Mouse (Mus musculus) stomach, postnatal 0 days (tissue): ENCODE measurements at regions not wholly inside any gene's neighbourhood (a gene's known extent, or its start where the extent isn't known, plus 50 kb on each side); places are given as distances from the start of the nearest gene placed in this dataset.
"Not testable (repeated sequence)": the region's sequence is repeated elsewhere in the genome, so short reads cannot be mapped to it uniquely, and the experiment has no call there.

Experiments
- ATAC-seq: fragments of 200-750 bp; cut with Nextera tagmentation; 2 replicates; pipeline ENCODE4 v1.8.0; 2017; ENCODE audit not compliant: low FRiP score, low TSS enrichment
- DNase-seq: peaks from one replicate; pipeline ENCODE4 v3.0.0-alpha.2; 2016; ENCODE audit warnings: low spot score
- H3K27ac ChIP-seq: fragments of 300-500 bp; sonication (generic); replicated peaks from 2 replicates; pipeline ENCODE4 v1.5.1; 2014; ENCODE audit warnings: mild to moderate bottlenecking, control low read depth
- H3K27me3 ChIP-seq: fragments of 300-500 bp; sonication (generic); 2 replicates; pipeline ENCODE4 v1.6.1; 2014; ENCODE audit warnings: low read length; ENCODE audit not compliant: control insufficient read depth, insufficient read depth
- H3K36me3 ChIP-seq: fragments of 300-500 bp; sonication (generic); 2 replicates; pipeline ENCODE4 v1.6.1; 2014; ENCODE audit warnings: low read length, mixed read lengths; ENCODE audit not compliant: control insufficient read depth, insufficient read depth
- H3K4me1 ChIP-seq: fragments of 300-500 bp; sonication (generic); replicated peaks from 2 replicates; pipeline ENCODE4 v1.6.1; 2014; ENCODE audit warnings: antibody characterized with exemption; ENCODE audit not compliant: control insufficient read depth, insufficient read depth
- H3K4me2 ChIP-seq: fragments of 300-500 bp; sonication (generic); replicated peaks from 2 replicates; pipeline ENCODE4 v1.6.1; 2014; ENCODE audit warnings: low read depth, mild to moderate bottlenecking, control low read depth, moderate library complexity
- H3K4me3 ChIP-seq: fragments of 300-500 bp; sonication (generic); 2 replicates; pipeline ENCODE4 v1.5.1; 2014; ENCODE audit warnings: low read depth, low read length, control low read depth
- H3K9ac ChIP-seq: fragments of 300-500 bp; sonication (generic); 2 replicates; pipeline ENCODE4 v1.6.1; 2014; ENCODE audit warnings: mild to moderate bottlenecking, low read length, control low read depth, mixed read lengths
- H3K9me3 ChIP-seq: fragments of 300-500 bp; sonication (generic); 2 replicates; pipeline ENCODE4 v1.6.1; 2016; ENCODE audit warnings: low read length; ENCODE audit not compliant: control insufficient read depth
- CTCF ChIP-seq: IDR thresholded peaks from 2 replicates; pipeline ENCODE4 v1.5.1; 2016; ENCODE audit warnings: antibody characterized with exemption, low read depth, mild to moderate bottlenecking, moderate library complexity
- EP300 ChIP-seq: optimal IDR thresholded peaks from 2 replicates; pipeline ENCODE3; 2016; ENCODE audit warnings: antibody characterized with exemption
- WGBS: fragments of 180-500 bp; shearing (Covaris S2); extraction: QIAGEN DNeasy Blood & Tissue Kit; methylation state at CpG from one replicate; pipeline ENCODE4 v1.1.7; 2014; 5-methylcytosine and 5-hydroxymethylcytosine counted together

DNA sequence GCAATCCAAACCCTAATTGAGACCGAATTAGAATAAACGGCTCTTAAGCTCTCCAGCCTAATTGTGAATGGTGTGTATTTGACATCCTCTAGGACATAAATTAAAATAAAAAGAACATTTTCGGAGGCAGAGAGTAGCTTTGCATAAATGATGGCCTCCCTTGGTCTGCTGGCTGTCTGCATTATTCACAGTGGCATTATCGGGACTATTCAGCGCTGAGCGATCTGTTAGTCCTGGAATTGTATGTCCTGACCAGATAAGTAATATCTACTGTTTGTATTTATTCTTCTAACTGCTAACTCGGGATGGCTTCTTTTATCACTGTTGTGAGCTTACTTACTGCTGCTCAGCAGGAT lies 299.6 kb downstream of the Chl1 start:
- no peak overlapping the region; the same call in 1 of the 2 replicates for H3K4me2 ChIP-seq
- TF ChIP-seq CTCF (no peak), EP300 (no peak)

DNA sequence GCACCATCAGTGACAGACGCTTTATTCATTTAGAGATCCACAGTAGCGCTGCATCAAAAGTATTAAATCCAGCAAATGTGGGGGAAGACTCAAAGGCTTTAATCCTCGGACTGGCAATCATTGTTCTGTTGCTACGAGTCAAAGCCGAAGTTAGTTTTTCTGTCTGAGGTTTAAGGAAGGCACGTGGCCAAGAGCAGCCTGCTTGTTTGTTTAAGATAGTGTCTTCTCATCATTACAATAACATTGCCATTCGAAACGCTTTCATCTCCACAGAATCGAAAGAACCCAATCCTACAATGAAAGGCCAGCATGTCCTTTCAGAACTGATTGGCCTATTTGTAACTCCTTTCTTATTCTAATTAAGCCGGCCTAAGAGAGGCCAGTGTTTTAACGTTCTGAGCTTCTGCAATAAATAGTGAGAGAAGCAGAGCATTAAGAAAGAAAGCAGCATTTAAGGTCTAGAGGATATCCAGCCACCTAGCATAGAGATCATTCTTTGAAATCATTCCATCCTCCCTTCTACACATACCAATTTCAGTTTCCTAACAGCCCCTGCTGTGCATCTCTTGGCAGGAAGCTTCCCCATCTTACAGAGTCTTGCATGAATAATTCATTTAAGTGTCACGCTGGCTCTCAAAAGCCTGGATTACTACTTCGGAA lies 300.1 kb downstream of the Chl1 start:
- no peaks in the 10 kb centered on the region for H3K9me3 ChIP-seq
- no peaks in the 10 kb centered on the region for H3K27me3 ChIP-seq
- DNase-seq, result no peak
- no peak for TF ChIP-seq CTCF
- TF ChIP-seq EP300, result no peak
- no peaks in the 10 kb centered on the region for H3K4me1 ChIP-seq
- no peak overlapping the region for H3K27ac ChIP-seq
- H3K36me3 ChIP-seq, result no peaks in the 10 kb centered on the region
- WGBS, result 4% methylated on average over 13 of the region's 13 CpGs
- no peak overlapping the region for H3K9ac ChIP-seq
- no peak overlapping the region for H3K4me3 ChIP-seq
- no peak for ATAC-seq
- no peak overlapping the region; the same call in 1 of the 2 replicates for H3K4me2 ChIP-seq

More for the DNA sequence above, 299.6 kb downstream of the Chl1 start:
- no peaks in the 10 kb centered on the region for H3K4me1 ChIP-seq
- H3K9ac ChIP-seq, result no peak overlapping the region
- no peaks in the 10 kb centered on the region for H3K27me3 ChIP-seq
- no peak overlapping the region for H3K4me3 ChIP-seq
- no peaks in the 10 kb centered on the region for H3K36me3 ChIP-seq
- 12% methylated on average over 7 of the region's 7 CpGs for WGBS
- ATAC-seq (no peak), DNase-seq (no peak)
- no peak overlapping the region for H3K27ac ChIP-seq
- no peaks in the 10 kb centered on the region for H3K9me3 ChIP-seq

DNA sequence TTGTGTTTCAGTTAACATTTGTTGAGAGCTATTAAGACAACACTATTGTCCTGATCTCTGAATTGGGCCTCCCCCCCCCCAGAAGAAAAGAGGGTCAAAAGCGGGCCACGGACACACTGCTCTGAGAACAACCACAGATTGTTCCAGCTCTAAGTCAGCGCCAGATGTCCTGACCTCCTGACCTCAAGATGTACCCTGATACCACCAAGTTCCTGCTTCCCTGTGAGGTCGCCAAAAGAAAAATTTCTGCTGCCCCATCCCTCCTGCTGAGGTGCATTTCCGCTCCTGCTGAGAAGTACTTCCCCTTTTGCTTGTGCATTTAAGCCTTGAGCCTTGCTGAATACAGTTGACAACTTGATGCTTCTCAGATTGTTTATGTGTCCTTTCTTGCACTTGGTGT lies 306.0 kb downstream of the Chl1 start:
- not testable (repeated sequence) for H3K27ac ChIP-seq, H3K9ac ChIP-seq, H3K4me2 ChIP-seq, H3K4me1 ChIP-seq, DNase-seq, H3K27me3 ChIP-seq, H3K36me3 ChIP-seq, H3K9me3 ChIP-seq, ATAC-seq, H3K4me3 ChIP-seq
- 78% methylated on average over 5 of the region's 5 CpGs for WGBS

DNA sequence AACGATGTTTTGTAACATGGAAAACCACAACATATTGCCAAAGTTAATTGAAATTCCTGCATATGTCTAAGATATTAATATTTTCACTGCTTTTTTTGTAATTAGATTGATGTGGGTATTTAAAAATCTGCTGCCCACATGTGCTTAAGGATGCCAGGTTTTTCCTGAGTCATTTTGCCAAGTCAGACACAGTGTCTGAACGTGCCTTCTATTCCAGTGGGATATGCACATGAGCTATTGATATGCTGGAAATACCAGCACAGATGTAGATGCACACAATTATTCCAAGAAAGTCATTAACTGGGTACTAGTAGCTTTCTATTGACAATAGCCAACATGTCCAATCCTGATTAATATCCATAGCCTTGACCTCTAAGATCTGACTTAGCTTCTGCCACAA lies 315.7 kb downstream of the Chl1 start:
- Histone ChIP-seq H3K9me3 (no peaks in the 10 kb centered on the region), H3K4me3 (no peak overlapping the region), H3K36me3 (no peaks in the 10 kb centered on the region), H3K9ac (no peak overlapping the region), H3K4me2 (no peak overlapping the region), H3K4me1 (no peaks in the 10 kb centered on the region), H3K27ac (no peak overlapping the region), H3K27me3 (no peaks in the 10 kb centered on the region)
- WGBS, result 71% methylated on average over 2 of the region's 2 CpGs
- ATAC-seq, result no peak
- no peak for DNase-seq
- TF ChIP-seq EP300, result no peak
- no peak for TF ChIP-seq CTCF

DNA sequence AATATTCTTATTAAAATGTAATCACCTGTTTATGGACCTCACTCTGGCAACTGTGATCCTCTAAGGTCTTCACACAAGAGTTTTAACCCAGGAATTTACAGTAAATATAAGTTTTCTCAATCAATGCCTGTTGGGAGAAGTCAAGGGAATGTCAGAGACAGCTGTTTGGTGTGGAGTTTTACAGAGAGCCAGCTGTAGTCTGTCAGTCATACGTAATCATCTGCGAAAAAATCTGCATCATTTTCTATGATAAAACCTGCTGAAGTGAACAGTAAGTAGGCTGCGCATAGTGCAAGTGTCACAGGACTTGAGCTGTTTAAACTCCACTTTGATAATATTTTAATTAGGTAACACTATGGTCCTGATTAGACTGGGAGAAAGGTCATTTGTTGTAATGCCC lies 317.2 kb downstream of the Chl1 start:
- no peak overlapping the region for H3K27ac ChIP-seq
- no peaks in the 10 kb centered on the region for H3K9me3 ChIP-seq
- no peak overlapping the region for H3K4me2 ChIP-seq
- no peak overlapping the region for H3K9ac ChIP-seq
- no peaks in the 10 kb centered on the region for H3K4me1 ChIP-seq
- 89% methylated on average over 3 of the region's 3 CpGs for WGBS
- no peak for DNase-seq
- H3K27me3 ChIP-seq, result no peaks in the 10 kb centered on the region
- ATAC-seq, result no peak
- no peak for TF ChIP-seq EP300
- no peak for TF ChIP-seq CTCF
- H3K36me3 ChIP-seq, result no peaks in the 10 kb centered on the region
- no peak overlapping the region for H3K4me3 ChIP-seq

DNA sequence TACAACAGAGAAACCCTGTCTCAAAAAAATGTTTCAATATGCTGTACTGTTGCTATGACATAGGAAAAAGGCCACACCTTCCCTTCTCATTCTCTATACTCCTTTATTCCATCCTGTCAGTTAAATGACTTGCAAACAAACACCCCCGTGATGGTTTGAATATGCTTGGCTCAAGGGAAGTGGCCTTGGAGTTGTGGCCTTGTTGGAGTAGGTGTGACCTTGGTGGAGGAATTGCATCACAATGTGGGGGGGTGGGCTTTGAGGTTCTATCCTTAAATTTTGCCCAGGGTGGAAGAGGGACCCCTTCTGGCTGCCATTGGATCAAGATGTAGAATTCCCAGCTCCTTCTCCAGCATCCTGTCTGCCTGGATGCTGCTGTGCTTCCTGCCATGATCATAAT lies 318.5 kb downstream of the Chl1 start:
- Histone ChIP-seq H3K36me3 (no peaks in the 10 kb centered on the region), H3K27ac (no peak overlapping the region), H3K4me1 (no peaks in the 10 kb centered on the region), H3K9ac (no peak overlapping the region), H3K9me3 (no peaks in the 10 kb centered on the region), H3K4me3 (no peak overlapping the region), H3K27me3 (no peaks in the 10 kb centered on the region), H3K4me2 (no peak overlapping the region)
- TF ChIP-seq EP300, result no peak
- TF ChIP-seq CTCF, result no peak
- DNase-seq (no peak), ATAC-seq (no peak)
- 84% methylated on average over 1 of the region's 1 CpGs for WGBS
